Mouse (Mus musculus) hindbrain, embryonic 12.5 days (tissue): ENCODE results near the gene Gins3. TPM values are rescaled to one million over a fixed set of nuclear protein-coding genes. Genes with fewer than 3 reads are reported as not detected.
A peak's percentile ranks its signal among the peaks of the same experiment; 100 is the strongest.
"Not testable (repeated sequence)": the region's sequence is repeated elsewhere in the genome, so short reads cannot be mapped to it uniquely, and the experiment has no call there.

Source experiments
- ATAC-seq: fragments of 200-750 bp; cut with Nextera tagmentation; 2 replicates; pipeline ENCODE4 v1.8.0; 2017; ENCODE audit warnings: moderate TSS enrichment; ENCODE audit not compliant: low FRiP score
- H3K27ac ChIP-seq: fragments of 300-500 bp; sonication (generic); 2 replicates; pipeline ENCODE4 v1.5.1; 2016; ENCODE audit warnings: mild to moderate bottlenecking
- H3K27me3 ChIP-seq: fragments of 300-500 bp; sonication (generic); 2 replicates; pipeline ENCODE4 v1.6.1; 2016; ENCODE audit warnings: mild to moderate bottlenecking
- H3K36me3 ChIP-seq: fragments of 300-500 bp; sonication (generic); 2 replicates; pipeline ENCODE4 v1.6.1; 2016; ENCODE audit warnings: mild to moderate bottlenecking
- H3K4me1 ChIP-seq: fragments of 300-500 bp; sonication (generic); 2 replicates; pipeline ENCODE4 v1.6.1; 2016
- H3K4me2 ChIP-seq: fragments of 300-500 bp; sonication (generic); replicated peaks from 2 replicates; pipeline ENCODE4 v1.6.1; 2016; ENCODE audit warnings: mild to moderate bottlenecking
- H3K4me3 ChIP-seq: fragments of 300-500 bp; sonication (generic); 2 replicates; pipeline ENCODE4 v1.5.1; 2016; ENCODE audit warnings: mild to moderate bottlenecking
- H3K9ac ChIP-seq: fragments of 300-500 bp; sonication (generic); 2 replicates; pipeline ENCODE4 v1.6.1; 2016; ENCODE audit warnings: mild to moderate bottlenecking, moderate library complexity
- H3K9me3 ChIP-seq: fragments of 300-500 bp; sonication (generic); replicated peaks from 2 replicates; pipeline ENCODE4 v1.6.1; 2016; ENCODE audit warnings: mild to moderate bottlenecking
- WGBS: fragments of 180-500 bp; shearing (Covaris S2); methylation state at CpG from one replicate; pipeline ENCODE4 v1.1.7; 2016; 5-methylcytosine and 5-hydroxymethylcytosine counted together
- polyA plus RNA-seq: library from polyadenylated mRNA; unstranded; fragments of >200 nt; fragmentation: Nextera tagmentation; extraction: Ambion mirVana; gene quantifications from 2 replicates; pipeline ENCODE4 v1.2.1, GENCODE M21; 2016

Gene Gins3
- polyA plus RNA-seq, 1 experiment from 2014 or later, result 17.9 TPM

DNA sequence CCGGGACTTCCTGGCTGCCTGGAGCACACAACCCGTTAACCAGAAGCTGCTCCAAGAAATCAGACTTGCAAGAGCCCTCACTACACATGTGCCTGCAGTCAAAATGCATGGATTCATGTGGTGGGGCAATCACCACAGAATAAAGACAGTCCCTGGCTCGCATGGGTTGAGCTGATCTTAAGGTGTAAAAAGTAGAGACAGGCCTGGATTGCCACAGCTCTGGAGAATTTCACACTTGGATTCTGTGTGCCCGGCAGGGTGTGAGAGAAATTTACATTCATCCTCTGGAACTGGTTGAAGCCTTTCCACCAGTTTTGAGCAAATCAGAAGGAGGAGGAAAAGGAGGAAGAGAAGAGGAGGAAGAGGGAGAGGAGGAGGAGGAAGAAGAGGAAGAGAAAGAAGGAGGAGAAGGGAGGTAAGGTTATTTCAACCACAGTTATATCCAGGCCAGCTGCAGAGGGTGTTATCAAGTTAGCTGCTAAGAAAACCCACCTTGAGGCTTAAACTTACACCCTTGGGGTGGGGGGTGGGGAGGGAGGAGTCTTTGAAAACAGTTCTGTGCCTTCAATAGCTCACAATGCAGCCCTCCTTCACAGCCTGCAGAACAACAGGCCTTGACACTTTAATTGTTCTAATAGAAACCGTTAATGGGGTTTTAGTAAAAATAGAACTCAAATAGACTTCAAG lies 23.2 kb downstream of the Gins3 start:
- H3K9ac ChIP-seq, result no peak overlapping the region
- no peaks in the 10 kb centered on the region for H3K36me3 ChIP-seq
- H3K4me3 ChIP-seq, result no peak overlapping the region
- H3K27ac ChIP-seq, result no peak overlapping the region
- H3K9me3 ChIP-seq, result no peaks in the 10 kb centered on the region
- H3K27me3 ChIP-seq, result no peaks in the 10 kb centered on the region
- no peak overlapping the region for H3K4me2 ChIP-seq
- no peak for ATAC-seq
- 0 out of 2 replicates have a peak, but pooled peaks cover 2% of the 10 kb centered on the region for H3K4me1 ChIP-seq
- WGBS, result 56% methylated on average over 5 of the region's 5 CpGs

DNA sequence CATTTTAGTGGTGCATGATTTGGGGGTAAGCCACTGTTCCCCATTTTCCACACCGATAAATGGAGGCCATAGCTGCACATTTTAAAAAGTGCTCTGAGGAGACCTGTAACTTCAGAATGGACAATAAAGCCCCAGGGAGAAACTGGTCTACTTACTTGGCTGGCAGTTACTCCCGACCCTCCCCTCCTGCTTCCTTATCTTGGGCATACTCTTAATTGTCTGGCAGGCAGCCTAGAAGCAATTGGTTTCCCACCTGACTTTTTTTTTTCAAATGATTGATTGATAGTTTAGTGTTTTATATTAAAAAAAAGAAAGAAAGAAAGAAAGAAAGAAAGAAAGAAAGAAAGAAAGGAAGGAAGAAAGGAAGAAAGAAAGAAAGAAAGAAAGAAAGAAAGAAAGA lies 24.3 kb downstream of the Gins3 start:
- no peaks in the 10 kb centered on the region for H3K36me3 ChIP-seq
- H3K27me3 ChIP-seq, result no peaks in the 10 kb centered on the region
- H3K9me3 ChIP-seq, result no peaks in the 10 kb centered on the region
- no peak overlapping the region for H3K27ac ChIP-seq
- no peak overlapping the region for H3K9ac ChIP-seq
- 0 out of 2 replicates have a peak, but pooled peaks cover 2% of the 10 kb centered on the region for H3K4me1 ChIP-seq
- no peak overlapping the region for H3K4me3 ChIP-seq
- WGBS, result 67% methylated on average over 2 of the region's 2 CpGs
- H3K4me2 ChIP-seq, result no peak overlapping the region
- no peak for ATAC-seq

GRCm38 (mm10) chr8:95660334-95660882 lies 27.2 kb downstream of the Gins3 start:
- H3K9me3 ChIP-seq, result no peaks in the 10 kb centered on the region
- no peaks in the 10 kb centered on the region for H3K27me3 ChIP-seq
- H3K4me1 ChIP-seq, result 0 out of 2 replicates have a peak, but pooled peaks cover 2% of the 10 kb centered on the region
- no peak overlapping the region for H3K4me3 ChIP-seq
- H3K4me2 ChIP-seq, result no peak overlapping the region
- H3K27ac ChIP-seq, result no peak overlapping the region
- H3K9ac ChIP-seq, result no peak overlapping the region
- H3K36me3 ChIP-seq, result no peaks in the 10 kb centered on the region
- no peak for ATAC-seq
- WGBS, result 83% methylated on average over 6 of the region's 6 CpGs

- Histone ChIP-seq H3K27me3 (no peaks in the 10 kb centered on the region), H3K4me3 (no peak overlapping the region), H3K27ac (no peak overlapping the region), H3K9me3 (no peaks in the 10 kb centered on the region), H3K4me1 (0 out of 2 replicates have a peak, but pooled peaks cover 2% of the 10 kb centered on the region), H3K36me3 (no peaks in the 10 kb centered on the region), H3K4me2 (no peak overlapping the region), H3K9ac (no peak overlapping the region)
- WGBS, result 87% methylated on average over 8 of the region's 8 CpGs
- no peak for ATAC-seq
Measured at GRCm38 (mm10) chr8:95661085-95661484, 27.8 kb downstream of the Gins3 start.

- WGBS, result 90% methylated on average over 6 of the region's 6 CpGs
Measured at GRCm38 (mm10) chr8:95661575-95661974, 28.3 kb downstream of the Gins3 start.

DNA sequence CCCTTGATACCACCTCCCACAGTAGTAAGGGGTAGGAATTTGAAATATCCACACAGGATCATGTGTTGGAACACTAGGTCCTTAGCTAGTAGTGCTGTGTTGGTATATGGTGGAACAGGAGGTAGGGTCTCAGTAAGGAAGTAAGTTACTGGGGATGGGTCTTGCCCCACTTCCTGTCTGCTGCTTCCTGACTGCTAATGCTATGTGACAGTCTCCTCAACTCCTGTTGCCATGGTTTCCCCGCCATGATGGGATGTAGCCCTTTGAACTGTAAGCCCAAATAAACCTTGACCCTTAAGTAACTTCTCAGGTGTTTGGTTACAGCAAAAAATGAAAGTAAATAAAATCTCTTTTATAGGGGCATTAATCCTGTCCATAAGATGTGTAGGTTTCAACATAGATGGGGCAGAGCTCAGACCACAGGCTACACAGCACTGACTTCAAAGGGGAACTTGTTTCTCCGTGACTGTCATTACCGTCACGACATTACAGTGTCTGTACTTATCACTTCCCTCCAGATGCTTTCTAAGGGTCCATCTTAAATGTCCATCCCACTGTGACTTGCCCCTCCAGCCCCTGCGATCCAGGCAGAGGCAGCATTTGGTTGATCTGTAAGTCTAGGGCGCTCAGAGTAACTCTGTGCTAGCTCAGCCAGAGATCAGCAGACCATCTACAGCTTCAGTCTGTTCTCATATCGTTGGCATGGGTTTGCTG lies 29.8 kb downstream of the Gins3 start:
- no peaks in the 10 kb centered on the region for H3K36me3 ChIP-seq
- no peak overlapping the region for H3K4me2 ChIP-seq
- WGBS, result 86% methylated on average over 7 of the region's 7 CpGs
- no peak overlapping the region for H3K4me3 ChIP-seq
- H3K9ac ChIP-seq, result no peak overlapping the region
- H3K9me3 ChIP-seq, result peaks cover 4% of the 10 kb centered on the region
- no peak overlapping the region for H3K27ac ChIP-seq
- H3K27me3 ChIP-seq, result no peaks in the 10 kb centered on the region
- no peaks in the 10 kb centered on the region for H3K4me1 ChIP-seq
- ATAC-seq, result no peak

More at GRCm38 (mm10) chr8:95661575-95661974, 28.3 kb downstream of the Gins3 start:
- no peak for ATAC-seq
- Histone ChIP-seq H3K27ac (no peak overlapping the region), H3K27me3 (no peaks in the 10 kb centered on the region), H3K9ac (no peak overlapping the region), H3K9me3 (peaks cover 2% of the 10 kb centered on the region), H3K4me3 (no peak overlapping the region), H3K36me3 (no peaks in the 10 kb centered on the region), H3K4me1 (0 out of 2 replicates have a peak, but pooled peaks cover 2% of the 10 kb centered on the region), H3K4me2 (no peak overlapping the region)

GRCm38 (mm10) chr8:95663599-95663949 lies 30.3 kb downstream of the Gins3 start:
- H3K27me3 ChIP-seq, result no peaks in the 10 kb centered on the region
- no peak for ATAC-seq

DNA sequence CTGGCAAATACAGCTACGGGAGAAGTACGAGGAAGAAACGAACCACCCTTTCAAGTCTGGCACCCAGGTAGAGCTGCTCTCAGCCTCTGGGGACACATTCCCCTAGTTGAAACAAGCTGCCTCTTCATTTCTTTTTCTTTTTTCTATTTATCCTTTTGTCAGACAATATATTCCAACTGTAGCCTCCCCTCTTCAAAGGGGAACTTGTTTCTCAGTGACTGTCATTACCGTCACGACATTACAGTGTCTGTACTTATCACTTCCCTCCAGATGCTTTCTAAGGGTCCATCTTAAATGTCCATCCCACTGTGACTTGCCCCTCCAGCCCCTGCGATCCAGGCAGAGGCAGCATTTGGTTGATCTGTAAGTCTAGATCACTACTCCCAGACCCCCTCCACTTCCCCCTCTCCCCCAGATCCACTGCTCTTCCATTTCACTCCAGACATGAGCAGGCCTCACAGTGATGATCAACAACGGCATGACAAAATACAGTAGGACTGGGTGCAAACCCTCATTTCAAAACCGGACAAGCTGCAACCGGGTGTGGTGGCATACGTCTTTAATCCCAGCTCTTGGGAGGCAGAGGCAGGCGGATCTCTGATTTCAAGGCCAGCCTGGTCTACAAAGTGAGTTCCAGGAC lies 32.7 kb downstream of the Gins3 start:
- H3K27ac ChIP-seq, ATAC-seq, H3K36me3 ChIP-seq, H3K27me3 ChIP-seq, H3K4me1 ChIP-seq, H3K9ac ChIP-seq, H3K4me2 ChIP-seq, H3K9me3 ChIP-seq, H3K4me3 ChIP-seq: not testable (repeated sequence)
- WGBS, result 93% methylated on average over 11 of the region's 11 CpGs

More at GRCm38 (mm10) chr8:95663599-95663949, 30.3 kb downstream of the Gins3 start:
- H3K4me3 ChIP-seq, result no peak overlapping the region
- peaks cover 4% of the 10 kb centered on the region for H3K9me3 ChIP-seq
- no peak overlapping the region for H3K4me2 ChIP-seq
- no peaks in the 10 kb centered on the region for H3K36me3 ChIP-seq
- WGBS, result 79% methylated on average over 4 of the region's 4 CpGs
- no peaks in the 10 kb centered on the region for H3K4me1 ChIP-seq
- no peak overlapping the region for H3K27ac ChIP-seq
- H3K9ac ChIP-seq, result no peak overlapping the region

DNA sequence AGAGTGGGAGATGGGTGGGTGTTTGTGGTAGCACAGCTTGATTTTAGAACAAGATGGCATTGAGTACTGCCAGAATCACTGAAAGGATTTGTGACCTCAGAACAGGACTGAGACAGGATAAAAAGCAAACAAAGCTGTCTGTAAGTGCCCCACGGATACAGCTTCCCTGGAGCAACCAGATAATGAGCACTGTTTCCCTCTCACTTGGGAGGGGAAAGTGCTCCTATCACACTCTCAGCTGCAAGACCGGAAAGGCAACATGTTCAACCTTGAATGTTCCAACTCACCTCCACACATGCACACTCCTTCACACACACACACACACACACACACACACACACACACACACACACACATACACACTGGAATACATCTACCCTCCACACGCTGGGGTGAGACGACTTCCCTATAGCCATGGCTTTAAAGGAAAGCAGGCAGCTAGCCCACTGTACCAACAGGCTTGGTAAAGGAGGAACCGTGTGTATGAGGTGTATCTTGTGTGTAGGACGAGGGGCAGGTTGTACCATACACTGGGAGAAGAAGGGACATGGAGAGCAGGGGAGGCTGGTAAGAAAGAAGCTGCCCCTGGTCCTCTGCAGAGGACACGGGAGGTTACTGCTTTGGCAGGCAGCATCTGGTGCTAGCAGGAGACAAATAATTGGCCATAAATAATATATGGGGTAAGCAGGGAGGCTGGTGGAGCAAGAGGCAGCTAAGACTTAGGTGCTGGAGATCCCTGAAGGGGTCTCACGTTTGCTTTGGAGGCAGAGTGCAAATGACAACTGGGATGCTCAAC lies 35.1 kb downstream of the Gins3 start:
- Histone ChIP-seq H3K27me3 (peaks cover 7% of the 10 kb centered on the region; the same call in 1 of the 2 replicates), H3K4me2 (no peak overlapping the region), H3K4me3 (no peak overlapping the region), H3K9ac (no peak overlapping the region), H3K9me3 (peaks cover 4% of the 10 kb centered on the region), H3K36me3 (no peaks in the 10 kb centered on the region), H3K4me1 (no peaks in the 10 kb centered on the region), H3K27ac (peak overlapping the region; percentile 55)
- WGBS, result 65% methylated on average over 8 of the region's 8 CpGs
- ATAC-seq, result peak; percentile 40

DNA sequence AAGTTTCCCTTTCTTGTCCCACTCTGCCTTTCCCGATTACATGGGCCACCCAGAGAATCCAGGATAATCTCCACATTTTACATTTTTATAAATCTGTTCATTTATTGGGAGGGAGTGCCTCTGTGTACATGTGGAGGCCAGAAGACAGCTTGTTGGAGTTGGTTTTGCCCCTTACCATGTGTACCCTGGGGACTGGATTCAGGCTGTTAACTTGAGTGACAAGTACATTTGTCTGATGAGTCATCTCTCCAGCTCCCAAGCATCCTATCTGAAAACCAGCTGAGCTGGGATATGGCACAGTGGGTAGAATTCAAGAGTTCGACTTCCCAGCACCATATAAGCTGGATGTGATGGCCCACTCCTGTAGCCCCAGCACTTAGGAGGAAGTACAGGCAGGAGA lies 36.7 kb downstream of the Gins3 start:
- H3K4me1 ChIP-seq, result no peaks in the 10 kb centered on the region; the same call in 1 of the 2 replicates
- ATAC-seq, result no peak
- no peak overlapping the region for H3K27ac ChIP-seq
- H3K36me3 ChIP-seq, result no peaks in the 10 kb centered on the region
- 84% methylated on average over 2 of the region's 2 CpGs for WGBS
- H3K9ac ChIP-seq, result no peak overlapping the region
- H3K27me3 ChIP-seq, result peaks cover 14% of the 10 kb centered on the region
- H3K4me3 ChIP-seq, result no peak overlapping the region
- no peak overlapping the region for H3K4me2 ChIP-seq
- H3K9me3 ChIP-seq, result peaks cover 4% of the 10 kb centered on the region

DNA sequence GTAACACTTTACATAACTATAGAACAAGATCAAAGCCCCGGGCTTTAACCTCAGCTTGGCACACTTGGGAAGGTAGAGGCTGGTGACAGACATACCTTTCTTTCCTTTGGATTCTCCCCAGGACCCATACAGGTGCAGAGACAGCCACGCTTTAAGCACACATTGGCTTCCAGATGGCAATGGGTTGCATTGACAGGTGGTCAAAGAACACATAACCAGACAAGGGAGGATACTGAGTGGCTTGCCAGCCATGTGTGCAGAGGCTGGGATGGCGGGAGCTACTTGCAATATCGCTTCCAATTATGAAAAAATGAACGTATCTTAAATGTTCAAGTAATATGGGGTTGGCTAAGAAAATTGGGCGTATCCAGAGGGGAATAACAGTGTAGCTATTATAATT lies 38.6 kb downstream of the Gins3 start:
- no peaks in the 10 kb centered on the region for H3K9me3 ChIP-seq
- no peak overlapping the region for H3K27ac ChIP-seq
- no peak for ATAC-seq
- H3K36me3 ChIP-seq, result no peaks in the 10 kb centered on the region
- peaks cover 31% of the 10 kb centered on the region for H3K27me3 ChIP-seq
- no peak overlapping the region for H3K9ac ChIP-seq
- H3K4me1 ChIP-seq, result no peaks in the 10 kb centered on the region; the same call in 1 of the 2 replicates
- no peak overlapping the region for H3K4me2 ChIP-seq
- WGBS, result 89% methylated on average over 6 of the region's 6 CpGs
- H3K4me3 ChIP-seq, result no peak overlapping the region

DNA sequence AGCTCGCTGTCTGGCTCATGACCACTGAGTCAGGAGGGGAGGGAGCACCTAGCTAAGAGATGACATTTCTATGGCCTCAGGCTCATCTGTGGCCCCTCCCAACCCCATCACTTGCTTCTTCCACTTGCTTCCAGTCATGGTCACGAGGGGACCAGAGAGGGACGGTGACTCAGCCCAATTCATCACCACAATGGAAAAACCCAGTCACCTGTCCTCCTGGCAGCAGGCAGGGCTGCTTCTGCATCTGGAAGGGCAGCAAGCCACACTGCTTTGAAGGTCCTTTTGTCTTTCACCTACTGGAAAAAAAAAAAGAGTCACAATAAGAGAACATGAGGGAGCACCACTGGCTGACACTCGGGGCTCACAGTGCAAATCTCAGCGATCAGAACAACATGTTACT lies 39.6 kb downstream of the Gins3 start:
- H3K27ac ChIP-seq, result no peak overlapping the region
- H3K9ac ChIP-seq, result no peak overlapping the region
- ATAC-seq, result no peak
- 75% methylated on average over 5 of the region's 5 CpGs for whole genome bisulfite sequencing
- no peak overlapping the region for H3K4me2 ChIP-seq
- H3K9me3 ChIP-seq, result no peaks in the 10 kb centered on the region
- peaks cover 5% of the 10 kb centered on the region for H3K4me1 ChIP-seq
- no peak overlapping the region for H3K4me3 ChIP-seq
- H3K27me3 ChIP-seq, result peaks cover 40% of the 10 kb centered on the region
- no peaks in the 10 kb centered on the region for H3K36me3 ChIP-seq
